Mouse (Mus musculus) subcutaneous adipose tissue, adult 2 months (tissue): ENCODE results near the gene Pagr1a. TPM values are rescaled to one million over a fixed set of nuclear protein-coding genes. Genes with fewer than 3 reads are reported as not detected.

Source experiments
- polyA plus RNA-seq: library from polyadenylated mRNA; depleted of rRNA; stranded (reverse); fragments of >200 nt; gene quantifications from 2 replicates; pipeline ENCODE4 v1.2.3, GENCODE M21; 2012; ENCODE audit warnings: low replicate concordance; rRNA removed

Gene Pagr1a
- polyA plus RNA-seq, result 2.6 and 5.8 TPM in 2 replicates

DNA sequence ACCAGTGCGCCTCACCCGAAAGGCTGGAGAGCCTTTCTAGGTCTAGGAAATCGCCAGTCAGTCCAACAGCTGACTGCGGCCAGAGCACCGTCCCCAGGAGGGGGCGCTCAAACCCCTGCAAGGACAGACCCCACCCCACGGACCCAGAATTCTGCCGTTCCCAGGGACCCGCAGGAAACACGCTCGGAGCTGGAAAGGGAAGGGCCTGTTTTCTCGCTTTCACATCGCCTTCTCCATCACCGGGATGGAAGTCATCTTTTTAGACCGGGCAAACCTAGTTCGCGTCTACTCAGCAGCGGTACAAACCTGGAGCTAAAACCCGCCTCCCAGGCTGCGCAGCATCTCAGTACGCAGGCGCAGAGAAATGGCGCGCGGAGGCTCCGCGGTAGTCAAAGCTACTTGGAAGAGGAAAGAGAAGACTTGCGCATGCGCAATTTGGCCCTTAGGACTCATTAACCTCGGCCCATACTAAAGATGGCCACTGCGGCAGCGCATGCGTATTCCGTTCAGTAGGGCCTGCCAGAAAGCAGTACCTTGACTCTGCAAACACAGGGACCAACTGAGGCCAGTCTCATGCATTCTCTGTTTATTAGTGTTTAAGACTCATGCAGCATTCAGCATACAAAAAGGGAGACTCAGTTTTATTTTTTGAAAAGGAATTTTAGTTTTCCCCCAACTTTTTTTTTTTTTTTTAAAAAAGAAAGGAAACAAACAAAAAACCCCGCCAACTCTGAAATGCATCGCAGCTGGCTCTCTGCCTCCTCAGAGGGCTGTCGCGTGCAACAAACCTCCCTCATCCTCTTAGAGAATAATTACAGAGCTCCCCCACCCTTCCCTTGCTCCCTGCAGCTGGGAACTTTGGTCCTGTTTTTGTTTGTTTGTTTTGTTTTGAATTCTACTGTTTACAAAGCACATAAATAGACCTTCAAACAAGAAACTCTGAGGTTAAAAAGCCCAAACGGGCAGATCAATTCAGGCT lies at the start of gene Pagr1a:
Gene Pagr1a (minus strand): TSS at position 382 of the 979 bp plus-strand sequence.

DNA sequence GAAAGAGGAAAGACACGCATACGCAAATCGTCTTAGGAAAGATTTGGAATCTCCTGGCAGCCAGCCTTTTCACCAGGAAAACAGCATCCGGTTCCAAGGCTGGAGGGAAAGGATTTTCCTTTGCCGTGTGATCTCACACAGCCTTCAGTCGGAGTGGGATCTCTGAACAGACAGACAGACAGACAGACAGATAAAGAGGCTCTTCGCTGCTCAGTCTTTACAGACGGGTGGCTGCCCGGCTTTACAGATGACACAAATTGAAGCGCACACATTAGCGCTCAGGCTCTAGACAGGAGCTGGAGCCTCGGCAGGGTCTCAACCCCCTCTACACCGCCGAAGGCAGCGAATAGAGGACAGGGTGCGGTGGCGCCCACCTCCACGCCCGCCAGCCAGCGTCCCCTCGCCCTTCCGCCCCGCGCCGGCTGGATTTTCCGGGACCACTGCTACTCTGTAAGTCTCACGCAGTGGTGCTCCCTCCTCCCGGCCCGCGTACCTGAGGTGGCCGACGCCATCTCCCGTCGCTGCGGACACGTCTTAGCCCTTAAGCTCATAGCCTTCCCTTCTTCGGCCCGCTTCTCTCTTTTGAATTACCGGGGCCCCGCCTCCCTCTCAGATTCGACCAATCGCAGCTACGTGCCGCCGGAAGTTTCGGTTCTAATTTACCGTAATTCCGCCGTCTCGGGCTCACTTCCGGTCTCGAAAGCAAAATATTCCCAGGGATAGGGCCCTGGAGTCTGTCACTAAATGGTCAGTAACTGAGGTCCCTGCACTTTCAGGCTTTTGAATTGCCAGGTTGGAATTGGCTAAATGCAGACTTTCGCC lies 24.9 kb upstream of the Pagr1a start, which contains the start of gene Kif22:
Gene Kif22 (minus strand): TSS at position 621 of the 822 bp plus-strand sequence.

DNA sequence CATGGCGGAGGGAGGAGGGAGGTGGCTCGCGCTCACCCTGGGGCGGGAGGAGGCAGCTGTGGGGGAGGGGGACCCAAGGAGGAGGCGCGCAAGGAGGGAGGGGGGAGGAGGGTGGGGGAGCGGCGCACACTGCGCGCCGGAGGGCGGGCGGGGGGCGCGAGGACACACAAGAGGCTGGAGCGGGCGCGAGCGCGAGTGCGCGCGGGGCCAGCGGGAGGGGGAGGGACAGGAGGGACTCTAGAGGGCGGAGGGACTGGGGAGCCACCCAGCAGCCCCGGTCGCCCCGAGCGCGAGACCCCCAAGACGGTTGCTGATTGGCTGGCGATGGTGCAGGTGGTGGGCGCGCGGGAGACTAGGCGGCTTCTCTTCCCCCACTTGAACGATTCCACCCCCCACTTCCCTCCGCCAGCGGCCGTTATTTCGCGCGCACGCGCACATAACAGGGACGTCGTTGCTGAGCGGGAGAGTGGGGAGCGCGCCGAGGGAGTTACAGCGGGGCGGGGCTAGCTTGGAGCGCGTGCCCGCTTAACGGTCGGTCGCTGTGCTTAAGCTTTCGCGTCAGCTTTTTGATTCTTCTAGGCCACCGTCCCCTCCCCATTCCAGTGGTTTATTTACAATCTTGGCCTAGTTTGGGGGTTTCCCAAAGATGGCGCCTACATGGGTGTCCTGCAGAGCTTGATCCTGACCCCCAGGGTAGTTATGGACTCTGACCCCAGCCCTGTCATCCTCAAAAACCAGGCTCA lies 10.0 kb upstream of the Pagr1a start, which contains the start of gene Maz:
Gene Maz (minus strand): TSS at position 54 of the 743 bp plus-strand sequence.

DNA sequence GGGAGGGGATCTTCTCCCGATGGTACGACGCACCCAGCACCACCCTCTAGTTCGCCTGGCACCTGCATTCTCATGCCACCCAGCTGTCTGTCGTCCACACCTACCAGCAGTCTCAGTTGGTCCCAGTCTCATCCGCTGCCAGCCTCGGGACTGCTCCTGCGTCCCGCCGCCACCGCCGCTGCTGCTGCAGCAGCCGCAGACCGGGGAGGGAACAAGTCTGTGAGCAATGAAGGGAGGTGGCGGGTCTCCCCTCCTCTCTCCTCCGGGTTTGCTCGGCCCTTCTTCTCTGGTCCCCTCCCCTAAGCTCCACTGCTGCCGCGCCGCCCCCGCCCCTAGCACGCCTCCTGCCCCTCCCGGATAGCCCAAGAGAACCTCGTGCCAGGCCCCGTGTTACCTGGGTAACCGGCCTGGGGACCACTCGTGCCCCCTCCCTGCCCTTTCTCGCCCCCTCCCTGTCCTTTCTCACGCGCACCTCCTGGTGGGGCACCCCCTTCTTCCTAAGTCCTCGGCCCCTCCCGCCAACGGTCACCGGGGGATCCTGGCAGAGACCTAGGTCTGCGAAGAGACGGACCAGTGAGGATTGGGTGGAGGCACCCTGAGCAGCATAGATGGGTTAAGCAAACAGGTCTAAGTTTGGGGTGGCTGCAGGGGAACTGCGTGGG lies 3.9 kb upstream of the Pagr1a start, which contains the start of the genes Gm42742 and Prrt2:
Gene Gm42742 (minus strand): TSS at position 197 of the 662 bp plus-strand sequence.
Gene Prrt2 (minus strand): TSS at position 311 of the 662 bp plus-strand sequence.

DNA sequence TGATC lies 869 bp downstream of the Pagr1a start, which contains the start of gene Pagr1b:
Gene Pagr1b (minus strand): TSS at position 4 of the 5 bp plus-strand sequence.

DNA sequence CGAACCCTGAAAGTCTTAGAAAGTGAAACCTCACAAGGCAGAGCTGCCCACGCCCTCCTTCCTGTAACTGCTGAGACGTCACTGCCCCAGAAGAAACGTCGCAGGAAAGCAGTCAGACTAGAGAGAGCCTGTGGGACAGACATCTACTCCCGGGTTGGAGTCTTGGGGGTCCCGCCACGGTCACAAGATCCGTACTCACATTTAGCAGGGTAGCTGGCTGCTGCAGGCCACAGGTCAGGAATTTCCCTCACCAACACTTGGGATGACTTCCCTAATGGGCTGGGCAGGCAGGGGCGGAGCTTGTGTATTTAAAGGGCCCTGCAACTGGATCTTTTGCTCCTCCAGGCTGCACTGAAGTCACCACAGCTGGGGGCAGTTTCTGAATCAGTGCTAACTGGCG lies 2.8 kb downstream of the Pagr1a start, which contains the start of gene Mvp:
Gene Mvp (minus strand): TSS at position 302 of the 400 bp plus-strand sequence.

DNA sequence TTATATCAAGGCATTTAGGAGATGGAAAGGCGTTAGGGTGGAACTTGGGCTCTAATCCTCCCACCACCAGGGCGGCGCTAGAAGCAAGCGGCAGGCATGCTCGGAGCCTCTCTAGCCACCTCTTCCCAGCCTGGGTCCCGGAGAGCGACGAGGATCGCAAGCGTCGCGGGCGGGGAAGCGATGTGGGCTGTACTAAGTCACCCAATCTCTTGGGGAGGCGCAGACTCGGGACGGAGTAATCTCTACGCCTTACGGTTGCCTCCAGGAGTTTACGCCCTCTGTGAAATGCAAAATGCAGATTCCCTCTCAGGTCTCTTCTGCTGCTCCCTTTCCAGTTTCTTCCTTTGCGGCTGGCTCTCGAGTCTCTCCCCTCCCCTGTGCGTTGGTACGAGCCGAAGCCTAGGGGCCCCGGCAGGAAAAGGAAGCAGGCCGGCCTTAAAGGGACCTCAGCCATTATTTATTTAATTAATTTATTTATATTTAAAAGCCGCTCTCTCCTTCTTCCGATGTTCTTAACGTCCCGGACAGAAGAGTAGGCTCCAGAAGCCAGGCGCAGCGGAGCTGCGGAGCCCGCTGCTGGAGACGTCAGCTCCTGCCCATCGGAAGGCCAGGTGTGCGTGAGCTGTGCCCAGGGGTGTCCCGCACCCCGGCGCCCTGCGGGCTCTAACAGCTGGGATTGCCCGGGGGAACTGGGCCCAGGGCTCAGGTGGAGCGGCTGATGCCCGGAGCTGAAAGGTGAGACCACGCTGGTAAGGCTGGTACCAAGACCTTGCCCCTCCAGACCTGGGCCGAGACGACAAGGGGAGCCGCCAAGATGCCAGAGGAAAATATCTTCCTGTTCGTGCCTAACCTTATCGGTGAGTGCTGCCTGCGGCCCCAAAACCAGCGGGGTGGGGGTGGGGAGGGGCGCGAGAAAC lies 40.9 kb downstream of the Pagr1a start, which contains the start of gene Cdiptos:
Gene Cdiptos (minus strand): TSS at position 149 of the 917 bp plus-strand sequence.

DNA sequence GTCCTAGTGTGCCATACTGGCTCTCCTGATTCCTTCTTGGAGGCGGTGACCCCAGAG lies 41.4 kb downstream of the Pagr1a start, which contains the start of gene Cdipt:
Gene Cdipt (plus strand): TSS at position 22 of the 57 bp plus-strand sequence.

Other genes with a start within 250 kb of the Pagr1a start
- gene Ypel3, start 240.4 kb downstream of the Pagr1a start, polyA plus RNA-seq, result 325 and 329 TPM in 2 replicates
- 3.3 and 4.2 TPM in 2 replicates for gene Tbx6, start 235.9 kb downstream of the Pagr1a start, polyA plus RNA-seq
- 140 and 221 TPM in 2 replicates for gene Ppp4c, start 224.9 kb downstream of the Pagr1a start, polyA plus RNA-seq
- gene Fam57b, start 219.7 kb downstream of the Pagr1a start, polyA plus RNA-seq, result 18.0 and 75.6 TPM in 2 replicates
- gene 4930451I11Rik, start 185.7 kb downstream of the Pagr1a start, polyA plus RNA-seq, result not detected in 2 replicates
- not detected in 2 replicates for gene Doc2a, start 169.9 kb downstream of the Pagr1a start, polyA plus RNA-seq
- gene Hirip3, start 155.4 kb downstream of the Pagr1a start, polyA plus RNA-seq, result 3.5 and 11.6 TPM in 2 replicates
- 47.8 and 60.5 TPM in 2 replicates for gene Ino80e, start 155.0 kb downstream of the Pagr1a start, polyA plus RNA-seq
- 94.6 and 122 TPM in 2 replicates for gene Taok2, start 132.6 kb downstream of the Pagr1a start, polyA plus RNA-seq
- gene Tmem219, start 94.4 kb downstream of the Pagr1a start, polyA plus RNA-seq, result 89.0 and 89.8 TPM in 2 replicates
- 19.6 and 22.4 TPM in 2 replicates for gene Kctd13, start 88.5 kb downstream of the Pagr1a start, polyA plus RNA-seq
- gene Asphd1, start 67.8 kb downstream of the Pagr1a start, polyA plus RNA-seq, result 0.23 and 0.63 TPM in 2 replicates
- 2.4 and 4.4 TPM in 2 replicates for gene Sez6l2, start 66.8 kb downstream of the Pagr1a start, polyA plus RNA-seq
- 205 and 302 TPM in 2 replicates for gene Cdipt, start 41.4 kb downstream of the Pagr1a start, polyA plus RNA-seq
- gene Cdiptos, start 41.3 kb downstream of the Pagr1a start, polyA plus RNA-seq, result 2.7 and 3.1 TPM in 2 replicates
- gene Mvp, start 2.7 kb downstream of the Pagr1a start, polyA plus RNA-seq, result 93.7 and 103 TPM in 2 replicates
- gene Pagr1b, start 868 bp downstream of the Pagr1a start, polyA plus RNA-seq, result 5.3 and 7.1 TPM in 2 replicates
- gene Gm42742, start 3.7 kb upstream of the Pagr1a start, polyA plus RNA-seq, result 25.7 and 62.7 TPM in 2 replicates
- gene Prrt2, start 3.9 kb upstream of the Pagr1a start, polyA plus RNA-seq, result 17.9 and 35.3 TPM in 2 replicates
- gene Maz, start 9.7 kb upstream of the Pagr1a start, polyA plus RNA-seq, result 90.8 and 204 TPM in 2 replicates
- gene Kif22, start 25.1 kb upstream of the Pagr1a start, polyA plus RNA-seq, result 2.1 and 9.3 TPM in 2 replicates
- gene Zg16, start 70.0 kb upstream of the Pagr1a start, polyA plus RNA-seq, result 0.37 and 0.99 TPM in 2 replicates
- 9.6 and 14.6 TPM in 2 replicates for gene AI467606, start 74.0 kb upstream of the Pagr1a start, polyA plus RNA-seq
- gene Qprt, start 104.9 kb upstream of the Pagr1a start, polyA plus RNA-seq, result 1.3 and 3.4 TPM in 2 replicates
- 2.4 and 3.1 TPM in 2 replicates for gene Spn, start 120.5 kb upstream of the Pagr1a start, polyA plus RNA-seq
- 26.3 and 45.0 TPM in 2 replicates for gene Cd2bp2, start 178.7 kb upstream of the Pagr1a start, polyA plus RNA-seq
- 29.5 and 47.5 TPM in 2 replicates for gene Tbc1d10b, start 191.1 kb upstream of the Pagr1a start, polyA plus RNA-seq
- gene Mylpf, start 191.5 kb upstream of the Pagr1a start, polyA plus RNA-seq, result 1.3 and 1.5 TPM in 2 replicates
- gene Zfp553, start 215.7 kb upstream of the Pagr1a start, polyA plus RNA-seq, result 5.3 and 22.2 TPM in 2 replicates
- 18.4 and 23.6 TPM in 2 replicates for gene Sept1, start 215.8 kb upstream of the Pagr1a start, polyA plus RNA-seq
- gene Zfp771, start 226.9 kb upstream of the Pagr1a start, polyA plus RNA-seq, result 43.2 and 112 TPM in 2 replicates
- gene Dctpp1, start 243.4 kb upstream of the Pagr1a start, polyA plus RNA-seq, result 47.0 and 71.1 TPM in 2 replicates